Mouse (Mus musculus) liver, postnatal 0 days (tissue): Measurements from ENCODE around the gene Foxq1.

Source experiments
- CTCF ChIP-seq: sonication (generic); IDR thresholded peaks from 2 replicates; pipeline ENCODE4 v1.5.1; 2016; ENCODE audit warnings: antibody characterized with exemption, low read depth
- EP300 ChIP-seq: IDR thresholded peaks from 2 replicates; pipeline ENCODE4 v1.6.1; 2016; ENCODE audit warnings: antibody characterized with exemption, low read depth, mild to moderate bottlenecking

DNA sequence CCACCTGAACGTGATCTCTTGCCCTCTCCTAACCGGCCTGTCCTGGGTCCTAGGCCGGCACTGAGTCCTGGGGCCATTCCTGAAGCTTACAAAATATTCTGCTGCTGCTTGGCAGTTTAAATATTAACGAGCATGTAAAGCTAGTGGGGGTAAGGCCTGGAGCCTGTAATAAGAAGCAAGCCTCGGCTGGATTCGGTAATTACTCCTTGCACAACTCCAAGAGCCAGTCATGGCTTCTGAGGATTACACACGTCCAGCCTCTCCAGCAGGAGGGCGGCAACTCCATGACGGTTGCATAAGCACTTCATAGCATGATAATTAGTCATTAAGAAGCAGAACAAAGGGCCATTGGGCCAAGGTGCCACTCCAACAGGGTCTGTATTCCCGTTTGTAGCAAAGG is 22.5 kb downstream of the Foxq1 start:
- TF ChIP-seq CTCF (no peak), EP300 (no peak)
